Mouse (Mus musculus) regulatory T cell (primary cell): ENCODE measurements at regions not wholly inside any gene's neighbourhood (a gene's known extent, or its start where the extent isn't known, plus 50 kb on each side); places are given as distances from the start of the nearest gene placed in this dataset.

Experiments used
- in situ Hi-C: fragments of 300-600 bp; cut with MboI, MseI; formaldehyde crosslinking; loops from one replicate; pipeline ENCODE4 v1.15.1; 2025; ENCODE audit warnings: high pct_unique_total_duplicates

GRCm38 (mm10) chr3:38397615-38397956, 87.1 kb downstream of the Ankrd50 start:
- in situ Hi-C loops = no loop called here

- in situ Hi-C loops = no loop called here
These were observed 87.7 kb downstream of the Ankrd50 start for GRCm38 (mm10) chr3:38396760-38397614.

- in situ Hi-C loops = no loop called here
These were observed 90.3 kb downstream of the Ankrd50 start for GRCm38 (mm10) chr3:38394308-38394707.

- in situ Hi-C loops = no loop called here
These were observed 95.0 kb downstream of the Ankrd50 start for GRCm38 (mm10) chr3:38389647-38390046.

GRCm38 (mm10) chr3:38388961-38389360, 95.7 kb downstream of the Ankrd50 start:
- in situ Hi-C loops = no loop called here

- in situ Hi-C loops = no loop called here
These were observed 101.9 kb downstream of the Ankrd50 start for GRCm38 (mm10) chr3:38382743-38383142.

- in situ Hi-C loops = no loop called here
These were observed 103.0 kb downstream of the Ankrd50 start for GRCm38 (mm10) chr3:38381623-38382022.

GRCm38 (mm10) chr3:38373690-38374089, 111.0 kb downstream of the Ankrd50 start:
- in situ Hi-C loops = no loop called here

- in situ Hi-C loops = no loop called here
These were observed 112.9 kb downstream of the Ankrd50 start for GRCm38 (mm10) chr3:38371702-38372101.

- in situ Hi-C loops = no loop called here
These were observed 120.8 kb downstream of the Ankrd50 start for GRCm38 (mm10) chr3:38363888-38364287.

GRCm38 (mm10) chr3:38361411-38361810, 123.2 kb downstream of the Ankrd50 start:
- in situ Hi-C loops = no loop called here

GRCm38 (mm10) chr3:38360974-38361373, 123.7 kb downstream of the Ankrd50 start:
- in situ Hi-C loops = no loop called here

GRCm38 (mm10) chr3:38360421-38360921, 124.2 kb downstream of the Ankrd50 start:
- in situ Hi-C loops = no loop called here

- in situ Hi-C loops = no loop called here
These were observed 126.6 kb downstream of the Ankrd50 start for GRCm38 (mm10) chr3:38357905-38358491.

GRCm38 (mm10) chr3:38344283-38344682, 140.4 kb downstream of the Ankrd50 start:
- in situ Hi-C loops = no loop called here

- in situ Hi-C loops = no loop called here
These were observed 143.0 kb downstream of the Ankrd50 start for GRCm38 (mm10) chr3:38341666-38342065.

GRCm38 (mm10) chr3:38333321-38333910, 151.2 kb downstream of the Ankrd50 start:
- in situ Hi-C loops = no loop called here

- in situ Hi-C loops = no loop called here
These were observed 153.5 kb downstream of the Ankrd50 start for GRCm38 (mm10) chr3:38331169-38331568.

- in situ Hi-C loops = no loop called here
These were observed 157.4 kb downstream of the Ankrd50 start for GRCm38 (mm10) chr3:38327286-38327685.

GRCm38 (mm10) chr3:38326211-38326610, 158.4 kb downstream of the Ankrd50 start:
- in situ Hi-C loops = no loop called here

- in situ Hi-C loops = no loop called here
These were observed 160.0 kb downstream of the Ankrd50 start for GRCm38 (mm10) chr3:38324663-38325062.

- in situ Hi-C loops = no loop called here
These were observed 162.2 kb downstream of the Ankrd50 start for GRCm38 (mm10) chr3:38322426-38322825.

GRCm38 (mm10) chr3:38321620-38322019, 163.0 kb downstream of the Ankrd50 start:
- in situ Hi-C loops = no loop called here
